Mouse (Mus musculus): Measurements from ENCODE around the gene Clba1. TPM values are rescaled to one million over a fixed set of nuclear protein-coding genes. Genes with fewer than 3 reads are reported as not detected.
"Not testable (repeated sequence)": the region's sequence is repeated elsewhere in the genome, so short reads cannot be mapped to it uniquely, and the experiment has no call there.

The Clba1 gene
- polyA plus RNA-seq, 1 experiment from 2014 or later, result 17.0 TPM

- Histone ChIP-seq H3K27me3 (replicated peaks; ENCODE audit: control insufficient read depth, insufficient read depth, low read length) (0 out of 2 replicates have a peak, but pooled peaks cover 2% of the 10 kb centered on the region), H3K36me3 (ENCODE audit: control insufficient read depth, insufficient read depth, low read length) (0 out of 2 replicates have a peak, but pooled peaks cover 5% of the 10 kb centered on the region), H3K9ac (ENCODE audit: low read length) (peak overlapping the region; percentile 71), H3K9me3 (replicated peaks; ENCODE audit: control insufficient read depth, low read length) (no peaks in the 10 kb centered on the region), H3K27ac (ENCODE audit: low read depth, low read length) (peak overlapping the region; percentile 71; the same call in 1 of the 2 replicates), H3K4me2 (ENCODE audit: low read length) (peak overlapping the region; percentile 79), H3K4me1 (ENCODE audit: control insufficient read depth, insufficient read depth, low read length) (peaks cover 12% of the 10 kb centered on the region), H3K4me3 (ENCODE audit: low read depth, low read length) (peak overlapping the region; percentile 65)
- WGBS, result 63% methylated on average over 5 of the region's 5 CpGs
- ATAC-seq, result peak; percentile 28
- peak; percentile 14 for DNase-seq (ENCODE audit: low spot score)
These were observed 538 bp upstream of the Clba1 start for GRCm38 (mm10) chr12:112808212-112808586.

- Histone ChIP-seq H3K4me1 (ENCODE audit: control insufficient read depth, insufficient read depth, low read length) (peaks cover 12% of the 10 kb centered on the region), H3K4me3 (ENCODE audit: low read depth, low read length) (peak overlapping the region; percentile 65), H3K4me2 (ENCODE audit: low read length) (peak overlapping the region; percentile 79), H3K27ac (ENCODE audit: low read depth, low read length) (no peak overlapping the region), H3K9ac (ENCODE audit: low read length) (peak overlapping the region; percentile 71), H3K36me3 (ENCODE audit: control insufficient read depth, insufficient read depth, low read length) (peaks cover 9% of the 10 kb centered on the region), H3K9me3 (replicated peaks; ENCODE audit: control insufficient read depth, low read length) (no peaks in the 10 kb centered on the region), H3K27me3 (replicated peaks; ENCODE audit: control insufficient read depth, insufficient read depth, low read length) (no peaks in the 10 kb centered on the region)
- no peak for ATAC-seq
- WGBS, result 23% methylated on average over 8 of the region's 8 CpGs
- DNase-seq (ENCODE audit: low spot score), result no peak
These were observed 904 bp downstream of the Clba1 start for GRCm38 (mm10) chr12:112809641-112810040.

- ATAC-seq (no peak), DNase-seq (ENCODE audit: low spot score) (no peak)
- H3K27me3 ChIP-seq (replicated peaks; ENCODE audit: control insufficient read depth, insufficient read depth, low read length), result no peaks in the 10 kb centered on the region
- H3K27ac ChIP-seq (ENCODE audit: low read depth, low read length), result no peak overlapping the region
- no peak overlapping the region for H3K4me3 ChIP-seq (ENCODE audit: low read depth, low read length)
- no peaks in the 10 kb centered on the region for H3K9me3 ChIP-seq (replicated peaks; ENCODE audit: control insufficient read depth, low read length)
- H3K9ac ChIP-seq (ENCODE audit: low read length), result no peak overlapping the region
- 0 out of 2 replicates have a peak overlapping the region, but pooled peaks have one; percentile 9 for H3K4me2 ChIP-seq (ENCODE audit: low read length)
- H3K36me3 ChIP-seq (ENCODE audit: control insufficient read depth, insufficient read depth, low read length), result peaks cover 14% of the 10 kb centered on the region
- WGBS, result 67% methylated on average over 19 of the region's 19 CpGs
- peaks cover 12% of the 10 kb centered on the region for H3K4me1 ChIP-seq (ENCODE audit: control insufficient read depth, insufficient read depth, low read length)
These were observed 1.6 kb downstream of the Clba1 start for GRCm38 (mm10) chr12:112810092-112810885.

GRCm38 (mm10) chr12:112813370-112813769 is 4.6 kb downstream of the Clba1 start:
- Histone ChIP-seq H3K9me3 (replicated peaks; ENCODE audit: control insufficient read depth, low read length) (no peaks in the 10 kb centered on the region), H3K4me2 (ENCODE audit: low read length) (no peak overlapping the region), H3K9ac (ENCODE audit: low read length) (no peak overlapping the region), H3K4me1 (ENCODE audit: control insufficient read depth, insufficient read depth, low read length) (peaks cover 9% of the 10 kb centered on the region), H3K27me3 (replicated peaks; ENCODE audit: control insufficient read depth, insufficient read depth, low read length) (no peaks in the 10 kb centered on the region), H3K4me3 (ENCODE audit: low read depth, low read length) (no peak overlapping the region), H3K27ac (ENCODE audit: low read depth, low read length) (no peak overlapping the region), H3K36me3 (ENCODE audit: control insufficient read depth, insufficient read depth, low read length) (peaks cover 40% of the 10 kb centered on the region)
- WGBS, result 88% methylated on average over 7 of the region's 7 CpGs
- DNase-seq (ENCODE audit: low spot score), result no peak
- no peak for ATAC-seq

- Histone ChIP-seq H3K4me2 (ENCODE audit: low read length) (no peak overlapping the region), H3K4me1 (ENCODE audit: control insufficient read depth, insufficient read depth, low read length) (no peaks in the 10 kb centered on the region), H3K4me3 (ENCODE audit: low read depth, low read length) (no peak overlapping the region), H3K9me3 (replicated peaks; ENCODE audit: control insufficient read depth, low read length) (no peaks in the 10 kb centered on the region), H3K27ac (ENCODE audit: low read depth, low read length) (no peak overlapping the region), H3K9ac (ENCODE audit: low read length) (no peak overlapping the region), H3K27me3 (replicated peaks; ENCODE audit: control insufficient read depth, insufficient read depth, low read length) (no peaks in the 10 kb centered on the region), H3K36me3 (ENCODE audit: control insufficient read depth, insufficient read depth, low read length) (peaks cover 55% of the 10 kb centered on the region)
- WGBS, result 75% methylated on average over 14 of the region's 14 CpGs
- DNase-seq (ENCODE audit: low spot score), result no peak
- no peak for ATAC-seq
These were observed 6.1 kb downstream of the Clba1 start for GRCm38 (mm10) chr12:112814682-112815470.

GRCm38 (mm10) chr12:112816294-112816693 is 7.6 kb downstream of the Clba1 start:
- H3K36me3 ChIP-seq (ENCODE audit: control insufficient read depth, insufficient read depth, low read length), result peaks cover 68% of the 10 kb centered on the region
- WGBS, result 57% methylated on average over 4 of the region's 4 CpGs
- peak; percentile 62 for DNase-seq (ENCODE audit: low spot score)

GRCm38 (mm10) chr12:112816866-112817265 is 8.1 kb downstream of the Clba1 start:
- H3K36me3 ChIP-seq (ENCODE audit: control insufficient read depth, insufficient read depth, low read length), result peaks cover 74% of the 10 kb centered on the region

More at GRCm38 (mm10) chr12:112816294-112816693, 7.6 kb downstream of the Clba1 start:
- no peaks in the 10 kb centered on the region for H3K9me3 ChIP-seq (replicated peaks; ENCODE audit: control insufficient read depth, low read length)
- H3K9ac ChIP-seq (ENCODE audit: low read length), result no peak overlapping the region
- H3K4me2 ChIP-seq (ENCODE audit: low read length), result no peak overlapping the region
- no peak overlapping the region for H3K27ac ChIP-seq (ENCODE audit: low read depth, low read length)
- no peak overlapping the region for H3K4me3 ChIP-seq (ENCODE audit: low read depth, low read length)
- H3K4me1 ChIP-seq (ENCODE audit: control insufficient read depth, insufficient read depth, low read length), result no peaks in the 10 kb centered on the region
- no peak for ATAC-seq
- H3K27me3 ChIP-seq (replicated peaks; ENCODE audit: control insufficient read depth, insufficient read depth, low read length), result no peaks in the 10 kb centered on the region

GRCm38 (mm10) chr12:112819057-112819662 is 10.4 kb downstream of the Clba1 start:
- no peak for DNase-seq (ENCODE audit: low spot score)
- no peak overlapping the region for H3K9ac ChIP-seq (ENCODE audit: low read length)
- peaks cover 76% of the 10 kb centered on the region for H3K36me3 ChIP-seq (ENCODE audit: control insufficient read depth, insufficient read depth, low read length)

More at GRCm38 (mm10) chr12:112816866-112817265, 8.1 kb downstream of the Clba1 start:
- H3K4me3 ChIP-seq (ENCODE audit: low read depth, low read length); H3K9me3 ChIP-seq (replicated peaks; ENCODE audit: control insufficient read depth, low read length); ATAC-seq; H3K4me2 ChIP-seq (ENCODE audit: low read length); H3K27me3 ChIP-seq (replicated peaks; ENCODE audit: control insufficient read depth, insufficient read depth, low read length); H3K27ac ChIP-seq (ENCODE audit: low read depth, low read length); DNase-seq (ENCODE audit: low spot score); H3K4me1 ChIP-seq (ENCODE audit: control insufficient read depth, insufficient read depth, low read length); H3K9ac ChIP-seq (ENCODE audit: low read length): not testable (repeated sequence)
- WGBS, result 83% methylated on average over 7 of the region's 7 CpGs

More at GRCm38 (mm10) chr12:112819057-112819662, 10.4 kb downstream of the Clba1 start:
- no peak overlapping the region for H3K4me3 ChIP-seq (ENCODE audit: low read depth, low read length)
- H3K4me1 ChIP-seq (ENCODE audit: control insufficient read depth, insufficient read depth, low read length), result peaks cover 4% of the 10 kb centered on the region; the same call in 1 of the 2 replicates
- 89% methylated on average over 8 of the region's 8 CpGs for WGBS
- ATAC-seq, result no peak
- H3K27ac ChIP-seq (ENCODE audit: low read depth, low read length), result no peak overlapping the region
- H3K27me3 ChIP-seq (replicated peaks; ENCODE audit: control insufficient read depth, insufficient read depth, low read length), result no peaks in the 10 kb centered on the region
- H3K4me2 ChIP-seq (ENCODE audit: low read length), result no peak overlapping the region
- no peaks in the 10 kb centered on the region for H3K9me3 ChIP-seq (replicated peaks; ENCODE audit: control insufficient read depth, low read length)

All from forebrain, embryonic 14.5 days (tissue).